Mouse (Mus musculus): ENCODE measurements around the gene Cela1. TPM values are rescaled to one million over a fixed set of nuclear protein-coding genes. Genes with fewer than 3 reads are reported as not detected.
A peak's percentile ranks its signal among the peaks of the same experiment; 100 is the strongest.

The Cela1 gene
- total RNA-seq, 2 experiments from 2014 or later, result 0.70 to 0.74 TPM

GRCm38 (mm10) chr15:100706226-100706625 lies 18.5 kb upstream of the Cela1 start:
- DNase-seq (ENCODE audit: low spot score in 2 of 2), result no peak

GRCm38 (mm10) chr15:100705376-100705775 lies 17.7 kb upstream of the Cela1 start:
- DNase-seq (ENCODE audit: low spot score in 2 of 2), result no peak

- DNase-seq (ENCODE audit: low spot score in 2 of 2), result no peak
Observed at GRCm38 (mm10) chr15:100703913-100704312, 16.2 kb upstream of the Cela1 start.

- DNase-seq (ENCODE audit: low spot score in 2 of 2), result no peak
Observed at GRCm38 (mm10) chr15:100701856-100702255, 14.1 kb upstream of the Cela1 start.

GRCm38 (mm10) chr15:100701108-100701507 lies 13.4 kb upstream of the Cela1 start:
- no peak for DNase-seq (ENCODE audit: low spot score in 2 of 2)

- no peak for DNase-seq (ENCODE audit: low spot score in 2 of 2)
Observed at GRCm38 (mm10) chr15:100700424-100700823, 12.7 kb upstream of the Cela1 start.

- no peak for DNase-seq (ENCODE audit: low spot score in 2 of 2)
Observed at GRCm38 (mm10) chr15:100699386-100699785, 11.7 kb upstream of the Cela1 start.

GRCm38 (mm10) chr15:100698078-100698477 lies 10.4 kb upstream of the Cela1 start:
- no peak for DNase-seq (ENCODE audit: low spot score in 2 of 2)

- no peak for DNase-seq (ENCODE audit: low spot score in 2 of 2)
Observed at GRCm38 (mm10) chr15:100694406-100694805, 6.7 kb upstream of the Cela1 start.

GRCm38 (mm10) chr15:100691990-100692389 lies 4.3 kb upstream of the Cela1 start:
- no peak for DNase-seq (ENCODE audit: low spot score in 2 of 2)

GRCm38 (mm10) chr15:100686989-100687388 lies 732 bp downstream of the Cela1 start:
- DNase-seq (ENCODE audit: low spot score in 2 of 2), result no peak

GRCm38 (mm10) chr15:100686434-100686833 lies 1.3 kb downstream of the Cela1 start:
- DNase-seq (ENCODE audit: low spot score in 2 of 2), result no peak

- DNase-seq (ENCODE audit: low spot score in 2 of 2), result no peak
Observed at GRCm38 (mm10) chr15:100685849-100686248, 1.9 kb downstream of the Cela1 start.

- DNase-seq (ENCODE audit: low spot score in 2 of 2), result no peak
Observed at GRCm38 (mm10) chr15:100685255-100685654, 2.5 kb downstream of the Cela1 start.

GRCm38 (mm10) chr15:100684450-100684849 lies 3.3 kb downstream of the Cela1 start:
- DNase-seq (ENCODE audit: low spot score in 2 of 2), result no peak

- peak; percentile 57 to 75 for DNase-seq (ENCODE audit: low spot score in 2 of 2)
Observed at GRCm38 (mm10) chr15:100683041-100683440, 4.7 kb downstream of the Cela1 start.

GRCm38 (mm10) chr15:100681770-100682169 lies 6.0 kb downstream of the Cela1 start:
- DNase-seq (ENCODE audit: low spot score in 2 of 2), result no peak

- DNase-seq (ENCODE audit: low spot score in 2 of 2), result no peak
Observed at GRCm38 (mm10) chr15:100680381-100680780, 7.3 kb downstream of the Cela1 start.

GRCm38 (mm10) chr15:100679005-100679404 lies 8.7 kb downstream of the Cela1 start:
- DNase-seq (ENCODE audit: low spot score in 2 of 2), result no peak

GRCm38 (mm10) chr15:100678581-100678980 lies 9.1 kb downstream of the Cela1 start:
- no peak for DNase-seq (ENCODE audit: low spot score in 2 of 2)

GRCm38 (mm10) chr15:100677675-100678074 lies 10.0 kb downstream of the Cela1 start:
- DNase-seq (ENCODE audit: low spot score in 2 of 2), result no peak

- DNase-seq (ENCODE audit: low spot score in 2 of 2), result no peak
Observed at GRCm38 (mm10) chr15:100676521-100676920, 11.2 kb downstream of the Cela1 start.

GRCm38 (mm10) chr15:100675486-100675885 lies 12.2 kb downstream of the Cela1 start:
- DNase-seq (ENCODE audit: low spot score in 2 of 2), result no peak

- DNase-seq (ENCODE audit: low spot score in 2 of 2), result no peak
Observed at GRCm38 (mm10) chr15:100674566-100674965, 13.2 kb downstream of the Cela1 start.
